Mouse (Mus musculus) embryo, embryonic 11.5 days (tissue): ENCODE data around the gene Gm45902.

Experiments
- DNase-seq: peaks from one replicate; pipeline ENCODE4 v3.0.0-alpha.2; 2012; ENCODE audit warnings: low read depth, low spot score

Gm45902 gene

GRCm38 (mm10) chr2:3512552-3513454 lies at the start of gene Gm45902, which contains the start of the genes Hspa14 and Cdnf:
Gm45902 (minus strand) TSS chr2:3512790.
Hspa14 (minus strand) TSS chr2:3512814.
Cdnf (plus strand) TSS chr2:3513030.
- peak; percentile 95 for DNase-seq

GRCm38 (mm10) chr2:3546588-3546987 lies 34.0 kb upstream of the Gm45902 start:
- DNase-seq = peak; percentile 50

GRCm38 (mm10) chr2:3546055-3546454 lies 33.5 kb upstream of the Gm45902 start:
- DNase-seq = no peak

GRCm38 (mm10) chr2:3541307-3542079 lies 28.9 kb upstream of the Gm45902 start:
- no peak for DNase-seq

- DNase-seq = no peak
Measured at GRCm38 (mm10) chr2:3526288-3526687, 13.7 kb upstream of the Gm45902 start.

GRCm38 (mm10) chr2:3522558-3522957 lies 10.0 kb upstream of the Gm45902 start:
- no peak for DNase-seq

- DNase-seq = peak; percentile 22
Measured at GRCm38 (mm10) chr2:3512076-3512475, 514 bp downstream of the Gm45902 start.

GRCm38 (mm10) chr2:3500886-3501285 lies 11.7 kb downstream of the Gm45902 start:
- DNase-seq = no peak

GRCm38 (mm10) chr2:3499543-3499942 lies 13.0 kb downstream of the Gm45902 start:
- DNase-seq = no peak

- no peak for DNase-seq
Measured at GRCm38 (mm10) chr2:3493833-3494409, 18.7 kb downstream of the Gm45902 start.

GRCm38 (mm10) chr2:3489816-3490215 lies 22.8 kb downstream of the Gm45902 start:
- DNase-seq = no peak

GRCm38 (mm10) chr2:3480239-3480638 lies 32.4 kb downstream of the Gm45902 start:
- DNase-seq = no peak

GRCm38 (mm10) chr2:3475746-3476251 lies 36.8 kb downstream of the Gm45902 start:
- DNase-seq = no peak

GRCm38 (mm10) chr2:3474861-3475283 lies 37.7 kb downstream of the Gm45902 start, which contains the start of gene Suv39h2:
Suv39h2 (minus strand) TSS chr2:3475031.
- peak; percentile 95 for DNase-seq

GRCm38 (mm10) chr2:3474361-3474805 lies 38.2 kb downstream of the Gm45902 start:
- peak; percentile 71 for DNase-seq

GRCm38 (mm10) chr2:3473891-3474290 lies 38.7 kb downstream of the Gm45902 start:
- peak; percentile 7 for DNase-seq

GRCm38 (mm10) chr2:3456590-3456989 lies 56.0 kb downstream of the Gm45902 start:
- no peak for DNase-seq
